Mouse (Mus musculus) E14TG2a.4 (cell line): ENCODE measurements at regions not wholly inside any gene's neighbourhood (a gene's known extent, or its start where the extent isn't known, plus 50 kb on each side); places are given as distances from the start of the nearest gene placed in this dataset.

ENCODE experiments used
- CTCF ChIP-seq: conservative IDR thresholded peaks from 2 replicates; pipeline ENCODE4 v1.5.1; 2014; ENCODE audit warnings: low read length
- POU5F1 ChIP-seq: IDR thresholded peaks from 2 replicates; pipeline ENCODE4 v1.6.1; 2014; ENCODE audit warnings: low read length, borderline replicate concordance

DNA sequence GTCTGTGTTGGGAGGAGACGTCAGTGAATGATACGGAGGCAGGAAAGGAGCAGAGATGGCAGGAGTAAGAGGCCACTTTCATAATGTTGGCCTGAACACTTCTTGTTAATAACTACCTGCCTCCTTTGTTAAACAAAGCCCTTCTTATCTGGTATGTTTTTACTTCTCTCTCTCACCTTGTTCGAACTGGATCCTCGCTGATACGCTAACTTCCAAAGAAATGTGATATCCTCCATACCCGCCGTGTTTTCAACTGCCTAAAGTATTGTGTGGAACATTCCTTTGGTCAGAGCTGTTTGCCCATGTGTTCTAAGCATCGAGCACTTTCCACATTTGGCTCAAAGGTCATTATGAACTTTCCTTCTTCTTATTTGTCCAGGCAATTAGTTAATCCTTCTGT lies 887.8 kb upstream of the Lrrc6 start:
- TF ChIP-seq CTCF (no peak), POU5F1 (no peak)
